Mouse (Mus musculus) liver, embryonic 14.5 days (tissue): Measurements from ENCODE around the gene Prss30. TPM values are rescaled to one million over a fixed set of nuclear protein-coding genes. Genes with fewer than 3 reads are reported as not detected.
"Not testable (repeated sequence)": the region's sequence is repeated elsewhere in the genome, so short reads cannot be mapped to it uniquely, and the experiment has no call there.

Experiments
- ATAC-seq: fragments of 200-750 bp; cut with Nextera tagmentation; 2 replicates; pipeline ENCODE4 v1.8.0; 2017; ENCODE audit warnings: moderate number of reproducible peaks, mild to moderate bottlenecking, moderate library complexity; ENCODE audit not compliant: insufficient read depth
- DNase-seq, 3 experiments: peaks; one replicate each; pipeline ENCODE4 v3.0.0-alpha.2; 2012 to 2013; ENCODE audit warnings: low read depth in 3 of 3, low spot score in 3 of 3
- H3K27ac ChIP-seq: fragments of 300-500 bp; sonication (generic); 2 replicates; pipeline ENCODE4 v1.5.1; 2014; ENCODE audit warnings: moderate library complexity, mild to moderate bottlenecking, control low read depth, inconsistent platforms
- H3K27me3 ChIP-seq: fragments of 300-500 bp; sonication (generic); 2 replicates; pipeline ENCODE4 v1.6.1; 2014; ENCODE audit warnings: mild to moderate bottlenecking, low read length, moderate library complexity; ENCODE audit not compliant: control insufficient read depth, insufficient read depth
- H3K36me3 ChIP-seq: fragments of 300-500 bp; sonication (generic); replicated peaks from 2 replicates; pipeline ENCODE4 v1.6.1; 2014; ENCODE audit warnings: low read depth; ENCODE audit not compliant: control insufficient read depth, insufficient read depth
- H3K4me1 ChIP-seq, 2 experiments: fragments of 200-500 bp in 1 of 2; fragments of 300-500 bp in 1 of 2; sonication (generic) in 1 of 2; replicated peaks; 2 replicates each; pipeline ENCODE4 v1.6.1; 2012 to 2014; ENCODE audit warnings: antibody characterized with exemption in 1 of 2, inconsistent platforms in 1 of 2, low read length in 1 of 2; ENCODE audit not compliant: control insufficient read depth in 2 of 2, insufficient read depth in 2 of 2
- H3K4me2 ChIP-seq: fragments of 300-500 bp; sonication (generic); 2 replicates; pipeline ENCODE4 v1.6.1; 2014; ENCODE audit warnings: low read depth, mild to moderate bottlenecking, control low read depth, moderate library complexity
- H3K4me3 ChIP-seq, 2 experiments: fragments of 200-500 bp in 1 of 2; fragments of 300-500 bp in 1 of 2; sonication (generic) in 1 of 2; 2 replicates each; pipeline ENCODE4 v1.5.1; 2012 to 2014; ENCODE audit warnings: low read depth in 2 of 2, low read length in 2 of 2, mild to moderate bottlenecking in 2 of 2, control low read depth in 1 of 2, inconsistent platforms in 1 of 2, moderate library complexity in 1 of 2; ENCODE audit not compliant: insufficient read depth in 1 of 2
- H3K9ac ChIP-seq: fragments of 300-500 bp; sonication (generic); replicated peaks from 2 replicates; pipeline ENCODE4 v1.6.1; 2014; ENCODE audit warnings: mild to moderate bottlenecking, control low read depth, moderate library complexity
- H3K9me3 ChIP-seq: fragments of 300-500 bp; sonication (generic); 2 replicates; pipeline ENCODE4 v1.6.1; 2016; ENCODE audit warnings: low read length, mixed read lengths; ENCODE audit not compliant: control insufficient read depth
- CTCF ChIP-seq: IDR thresholded peaks from 2 replicates; pipeline ENCODE4 v1.5.1; 2016; ENCODE audit warnings: antibody characterized with exemption, low read depth, control low read depth
- EP300 ChIP-seq: IDR thresholded peaks from 2 replicates; pipeline ENCODE4 v1.6.1; 2016; ENCODE audit warnings: antibody characterized with exemption, low read depth
- WGBS: fragments of 180-500 bp; shearing (Covaris S2); extraction: QIAGEN DNeasy Blood & Tissue Kit; methylation state at CpG from one replicate; pipeline ENCODE4 v1.1.7; 2014; ENCODE audit not compliant: insufficient replicate concordance; 5-methylcytosine and 5-hydroxymethylcytosine counted together
- polyA plus RNA-seq, 2 experiments: library from polyadenylated mRNA; depleted of rRNA in 1 of 2; stranded (reverse) in 1 of 2; unstranded in 1 of 2; fragments of >200 nt; fragmentation: Nextera tagmentation in 1 of 2; extraction: Ambion mirVana in 1 of 2; gene quantifications; 2 replicates each; pipeline versions ENCODE4 v1.2.1 to v1.2.3; 2012 to 2014

Prss30 gene
- polyA plus RNA-seq, 2 experiments: 0.06 to 0.07 TPM

DNA sequence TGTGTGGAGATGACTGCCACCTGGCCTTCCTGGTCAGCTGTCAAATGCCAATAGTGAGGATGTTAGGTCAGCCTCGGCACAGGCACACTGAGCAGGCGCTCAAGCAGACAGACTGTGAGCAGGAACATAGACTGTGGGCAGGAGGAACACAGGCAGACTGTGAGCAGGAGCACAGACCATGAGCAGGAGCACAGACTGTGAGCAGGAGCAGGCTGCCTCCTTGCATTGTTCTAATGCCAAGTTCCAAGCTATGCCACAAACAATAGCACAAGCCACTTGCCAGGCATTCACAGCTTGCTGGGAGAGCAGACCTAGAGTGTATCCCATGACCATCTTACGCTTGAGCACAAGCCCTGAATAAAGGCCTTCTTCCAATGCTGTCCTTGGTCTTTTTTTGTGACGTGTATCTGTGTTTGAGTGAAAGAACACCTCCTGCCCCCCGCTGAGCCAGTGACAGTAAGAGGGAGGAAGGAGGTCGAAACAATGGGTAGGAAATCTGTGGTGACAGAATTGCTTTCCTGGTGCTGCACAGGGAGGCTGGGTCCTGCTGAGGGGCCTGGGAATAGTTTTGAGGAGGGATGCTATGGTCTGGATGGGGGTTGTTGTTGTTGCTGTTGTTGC, 14.5 kb downstream of the Prss30 start:
- H3K36me3 ChIP-seq: no peaks in the 10 kb centered on the region
- no peak overlapping the region for H3K4me3 ChIP-seq
- H3K9ac ChIP-seq: no peak overlapping the region
- ATAC-seq (no peak), DNase-seq (no peak)
- H3K27me3 ChIP-seq: no peaks in the 10 kb centered on the region
- H3K27ac ChIP-seq: no peak overlapping the region
- 29% methylated on average over 6 of the region's 6 CpGs for WGBS
- no peaks in the 10 kb centered on the region for H3K9me3 ChIP-seq
- no peak for TF ChIP-seq CTCF
- H3K4me1 ChIP-seq: no peaks in the 10 kb centered on the region; a peak in 1 of 4 replicates
- no peak overlapping the region for H3K4me2 ChIP-seq

DNA sequence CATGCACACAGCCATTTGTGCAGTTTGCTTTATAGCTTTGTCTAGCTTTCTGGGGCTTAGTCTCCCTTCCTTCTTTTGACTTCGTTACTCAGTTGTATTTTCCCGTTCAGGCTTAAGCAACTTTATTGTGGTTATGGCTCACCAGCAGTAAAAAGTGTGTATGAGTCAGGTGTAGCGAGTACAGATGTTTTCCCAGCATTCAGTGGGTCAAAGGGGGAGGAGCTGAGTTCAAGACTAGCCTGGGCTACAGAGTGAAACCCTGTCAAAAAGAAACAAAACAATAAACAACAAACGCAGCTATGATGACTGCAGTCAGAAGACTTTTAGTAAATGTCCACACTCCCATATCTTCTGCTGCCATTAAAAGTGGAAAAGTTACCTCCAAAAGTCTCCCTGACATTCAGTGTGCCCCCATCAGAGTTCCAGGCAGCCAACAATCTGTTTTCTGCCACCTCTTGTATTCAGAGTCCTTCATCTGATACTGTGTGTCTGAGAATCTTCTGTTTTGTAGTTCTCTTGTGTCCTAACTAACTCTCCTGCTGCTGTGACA, 18.7 kb downstream of the Prss30 start:
- no peak overlapping the region for H3K27ac ChIP-seq
- no peaks in the 10 kb centered on the region for H3K36me3 ChIP-seq
- no peaks in the 10 kb centered on the region for H3K9me3 ChIP-seq
- no peak overlapping the region for H3K4me3 ChIP-seq
- no peak overlapping the region for H3K4me2 ChIP-seq
- no peak for DNase-seq
- H3K27me3 ChIP-seq: no peaks in the 10 kb centered on the region
- 39% methylated on average over 4 of the region's 4 CpGs for WGBS
- ATAC-seq: no peak
- no peak overlapping the region for H3K9ac ChIP-seq
- H3K4me1 ChIP-seq: no peaks in the 10 kb centered on the region
- TF ChIP-seq EP300: no peak

DNA sequence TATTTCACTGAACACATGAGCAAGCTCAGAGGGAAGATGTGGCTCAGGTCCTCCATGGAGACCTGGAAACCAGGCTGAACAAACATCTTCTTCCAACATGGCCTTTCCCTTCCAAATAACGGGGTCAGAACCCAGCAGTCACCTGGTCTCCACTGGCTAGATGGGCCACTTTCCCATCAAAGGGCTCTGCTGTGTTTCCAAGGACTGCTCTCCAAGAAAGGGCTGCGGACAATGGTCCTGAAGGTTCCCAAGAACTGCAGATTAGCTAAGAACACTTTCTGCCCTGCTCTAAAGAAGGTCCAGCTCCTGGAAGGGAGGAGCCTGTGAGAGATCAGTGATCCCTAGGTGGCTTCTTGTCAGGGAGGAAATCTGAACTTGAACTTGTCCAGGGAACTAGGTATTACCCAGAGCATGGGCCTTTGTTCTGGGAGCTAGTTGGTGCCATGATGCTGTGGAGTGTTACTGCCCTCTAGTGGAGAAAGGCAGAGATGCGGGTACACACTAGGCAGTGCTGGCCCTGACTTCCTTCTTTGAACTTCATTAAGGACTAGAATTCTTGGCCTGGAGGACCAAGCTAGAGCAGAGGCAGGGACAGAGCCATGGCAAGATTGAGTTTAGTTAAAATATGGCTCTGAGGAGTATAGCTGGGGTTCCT, 20.2 kb downstream of the Prss30 start:
- WGBS: 28% methylated on average over 3 of the region's 3 CpGs

DNA sequence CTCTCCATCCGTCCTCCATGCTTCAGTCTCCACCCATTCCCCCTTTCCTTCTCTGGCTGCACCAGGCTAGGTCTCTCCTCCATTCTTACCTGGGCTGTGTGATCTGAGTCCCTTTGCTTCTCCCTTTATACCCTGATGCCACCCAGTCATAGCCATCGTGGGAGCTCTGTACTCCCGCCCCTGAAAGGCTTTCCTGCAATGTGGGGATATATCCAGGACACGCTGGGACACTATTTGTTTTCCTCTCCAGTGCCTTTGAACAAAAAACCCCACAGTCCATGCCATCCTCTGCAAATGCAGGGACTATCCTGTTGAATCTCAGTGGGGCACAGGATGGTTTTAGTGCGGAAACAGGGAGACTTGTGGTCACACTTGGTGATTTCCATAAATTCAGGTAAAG, 25.2 kb downstream of the Prss30 start, which contains the start of gene Sbpl:
Sbpl (minus strand) TSS at position 101 of the 400 bp plus-strand sequence.
- Histone ChIP-seq H3K27ac (no peak within 1 kb of the TSS), H3K36me3 (no peaks in the 10 kb centered on the region), H3K27me3 (no peaks in the 10 kb centered on the region), H3K4me2 (no peak within 1 kb of the TSS), H3K9ac (no peak within 1 kb of the TSS), H3K4me3 (no peak within 1 kb of the TSS), H3K4me1 (no peaks in the 10 kb centered on the region), H3K9me3 (no peaks in the 10 kb centered on the region)
- DNase-seq (no peak), ATAC-seq (no peak)
- WGBS: 47% methylated on average over 5 of the region's 5 CpGs
- TF ChIP-seq EP300 (no peak), CTCF (no peak)

More for the DNA sequence above, 20.2 kb downstream of the Prss30 start:
- Histone ChIP-seq H3K9me3 (no peaks in the 10 kb centered on the region), H3K4me1 (no peaks in the 10 kb centered on the region), H3K27ac (no peak overlapping the region), H3K4me3 (no peak overlapping the region), H3K36me3 (no peaks in the 10 kb centered on the region), H3K27me3 (no peaks in the 10 kb centered on the region), H3K9ac (no peak overlapping the region), H3K4me2 (no peak overlapping the region)
- peak; percentile 35 to 41 (median 36) for DNase-seq
- no peak for ATAC-seq
- peak; percentile 95 for TF ChIP-seq CTCF
- TF ChIP-seq EP300: no peak

DNA sequence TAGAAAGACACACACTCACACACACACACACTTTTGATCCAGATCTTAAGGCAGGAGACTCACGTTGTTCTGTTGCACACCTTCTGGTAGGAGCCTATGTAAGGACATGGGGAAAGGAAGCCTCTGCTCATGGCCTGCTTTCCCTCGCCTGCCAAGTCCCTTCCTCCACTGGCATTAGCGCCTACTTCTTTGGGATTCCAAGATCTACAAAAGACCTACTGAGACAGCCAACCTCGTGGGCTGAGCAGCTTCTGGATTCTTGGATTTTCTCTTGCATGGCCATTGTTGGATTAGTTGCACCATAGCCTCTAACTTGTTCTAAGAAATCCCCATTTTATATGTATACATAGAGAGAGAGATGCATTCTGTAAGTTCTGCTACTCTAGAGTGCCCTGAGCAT, 29.5 kb downstream of the Prss30 start:
- not testable (repeated sequence) for H3K27ac ChIP-seq, H3K4me1 ChIP-seq, H3K9me3 ChIP-seq, ATAC-seq, H3K27me3 ChIP-seq, H3K36me3 ChIP-seq, H3K9ac ChIP-seq, H3K4me3 ChIP-seq, DNase-seq, H3K4me2 ChIP-seq
- 32% methylated on average over 4 of the region's 4 CpGs for WGBS
